Mouse (Mus musculus) ES-E14 (cell line): Measurements from ENCODE around the gene Tanc1. TPM values are rescaled to one million over a fixed set of nuclear protein-coding genes. Genes with fewer than 3 reads are reported as not detected.

Source experiments
- DNase-seq: peaks from one replicate; pipeline ENCODE4 v3.0.0-alpha.2; 2013; ENCODE audit warnings: low read depth, low spot score
- H3K27ac ChIP-seq: 2 replicates; pipeline ENCODE4 v1.5.1; 2012; ENCODE audit warnings: low read depth, mild to moderate bottlenecking, low read length, moderate library complexity, mixed read lengths; ENCODE audit not compliant: poor library complexity, insufficient read depth, severe bottlenecking
- H3K36me3 ChIP-seq: 2 replicates; pipeline ENCODE4 v1.6.1; 2012; ENCODE audit warnings: mild to moderate bottlenecking, low read length, moderate library complexity, mixed read lengths; ENCODE audit not compliant: control insufficient read depth, poor library complexity, insufficient read depth, severe bottlenecking
- H3K4me1 ChIP-seq, 2 experiments: fragments of 150-350 bp in 1 of 2; sonication (generic) in 1 of 2; 2 replicates each; pipeline ENCODE4 v1.6.1; 2012; ENCODE audit warnings: low read length in 2 of 2, mild to moderate bottlenecking in 1 of 2, mixed read lengths in 1 of 2; ENCODE audit not compliant: control insufficient read depth in 2 of 2, insufficient read depth in 2 of 2, poor library complexity in 1 of 2
- H3K4me3 ChIP-seq, 2 experiments: fragments of 150-350 bp in 1 of 2; sonication (generic) in 1 of 2; 2 replicates each; pipeline ENCODE4 v1.5.1; 2012; ENCODE audit warnings: low read length in 2 of 2, low read depth in 1 of 2, mild to moderate bottlenecking in 1 of 2, mixed read lengths in 1 of 2; ENCODE audit not compliant: insufficient read depth in 1 of 2, poor library complexity in 1 of 2, severe bottlenecking in 1 of 2
- H3K9ac ChIP-seq: 2 replicates; pipeline ENCODE4 v1.6.1; 2012; ENCODE audit warnings: low read depth, mild to moderate bottlenecking, low read length, mixed read lengths; ENCODE audit not compliant: poor library complexity, insufficient read depth, severe bottlenecking
- H3K9me3 ChIP-seq: fragments of 150-350 bp; sonication (generic); 2 replicates; pipeline ENCODE4 v1.6.1; 2012; ENCODE audit warnings: low read depth, mild to moderate bottlenecking, low read length; ENCODE audit not compliant: control insufficient read depth, insufficient read depth
- CHD2 ChIP-seq: IDR thresholded peaks from 2 replicates; pipeline ENCODE4 v1.6.1; 2014; ENCODE audit warnings: mild to moderate bottlenecking, low read depth, low read length, inconsistent platforms
- HCFC1 ChIP-seq: IDR thresholded peaks from 2 replicates; pipeline ENCODE4 v1.6.1; 2012; ENCODE audit warnings: low read length, inconsistent platforms, borderline replicate concordance; ENCODE audit not compliant: insufficient read depth
- MAFK ChIP-seq: IDR thresholded peaks from 2 replicates; pipeline ENCODE4 v1.6.1; 2014; ENCODE audit warnings: mild to moderate bottlenecking, low read depth, low read length, inconsistent platforms; ENCODE audit not compliant: insufficient read depth
- ZC3H11A ChIP-seq: IDR thresholded peaks from 2 replicates; pipeline ENCODE4 v1.6.1; 2012; ENCODE audit warnings: low read depth, mild to moderate bottlenecking, inconsistent platforms, low read length, borderline replicate concordance
- ZNF384 ChIP-seq: IDR thresholded peaks from 2 replicates; pipeline ENCODE4 v1.6.1; 2012; ENCODE audit warnings: low read depth, low read length, inconsistent platforms
- in situ Hi-C, 2 experiments: fragments of 600-800 bp; cut with MboI; formaldehyde crosslinking; loops; one replicate each; pipeline ENCODE4 v1.15.1; 2025; ENCODE audit warnings: low sequenced_read_pairs in 2 of 2, inconsistent platforms in 1 of 2; ENCODE audit not compliant: unreplicated experiment in 2 of 2
- total RNA-seq: library from RNA; depleted of rRNA; stranded (reverse); fragments of 300-350 nt; gene quantifications from 2 replicates; pipeline ENCODE4 v1.2.3, GENCODE M21; 2012; rRNA removed

Tanc1 gene
- total RNA-seq, 1 experiment: 28.2 TPM

- peak overlapping the region; percentile 77 to 78 for H3K4me3 ChIP-seq
- no peaks in the 10 kb centered on the region for H3K9me3 ChIP-seq
- no peak for DNase-seq
- H3K36me3 ChIP-seq: no peaks in the 10 kb centered on the region
- H3K9ac ChIP-seq: no peak overlapping the region
- H3K4me1 ChIP-seq: peaks cover 0 to 2% of the 10 kb centered on the region in 2 experiments; a peak in 2 of 4 replicates
- in situ Hi-C loops: no loop called here
- H3K27ac ChIP-seq: no peak overlapping the region
- TF ChIP-seq CHD2: no peak
- TF ChIP-seq MAFK: no peak
- no peak for TF ChIP-seq ZNF384
- no peak for TF ChIP-seq HCFC1
- no peak for TF ChIP-seq ZC3H11A
Observed at GRCm38 (mm10) chr2:59882742-59883281, 271.0 kb downstream of the Tanc1 start.

- no peak for TF ChIP-seq CHD2
- no peak for TF ChIP-seq ZC3H11A
- no peak for TF ChIP-seq ZNF384
- TF ChIP-seq MAFK: no peak
- TF ChIP-seq HCFC1: no peak
- no peak overlapping the region for H3K27ac ChIP-seq
- no peak for DNase-seq
Observed at GRCm38 (mm10) chr2:59889699-59890098, 277.9 kb downstream of the Tanc1 start.

More at GRCm38 (mm10) chr2:59889699-59890098, 277.9 kb downstream of the Tanc1 start:
- no peak overlapping the region for H3K9ac ChIP-seq
- H3K9me3 ChIP-seq: no peaks in the 10 kb centered on the region
- in situ Hi-C loops: no loop called here
- H3K4me3 ChIP-seq: no peak overlapping the region
- peaks cover 0 to 2% of the 10 kb centered on the region in 2 experiments; a peak in 1 of 4 replicates for H3K4me1 ChIP-seq
- H3K36me3 ChIP-seq: no peaks in the 10 kb centered on the region

Other genes with a start within 250 kb of the Tanc1 start
- not detected in 2 replicates for gene Dapl1, start 127.4 kb upstream of the Tanc1 start, total RNA-seq